Mouse (Mus musculus) adrenal gland, postnatal 0 days (tissue): Measurements from ENCODE around the gene Hddc2. TPM values are rescaled to one million over a fixed set of nuclear protein-coding genes. Genes with fewer than 3 reads are reported as not detected.

ENCODE experiments used
- polyA plus RNA-seq: library from polyadenylated mRNA; unstranded; fragments of >200 nt; fragmentation: Nextera tagmentation; extraction: Ambion mirVana; gene quantifications from 2 replicates; pipeline ENCODE4 v1.2.1, GENCODE M21; 2015

The Hddc2 gene
- 128 and 152 TPM in 2 replicates for polyA plus RNA-seq

GRCm38 (mm10) chr10:31312865-31313848, at the start of gene Hddc2:
Hddc2 (plus strand) TSS chr10:31313383.

Other genes with a start within 250 kb of the Hddc2 start
- gene Tpd52l1, start 132.6 kb downstream of the Hddc2 start, polyA plus RNA-seq, result 117 and 150 TPM in 2 replicates